Mouse (Mus musculus) heart, embryonic 12.5 days (tissue): ENCODE data around the gene Lck. TPM values are rescaled to one million over a fixed set of nuclear protein-coding genes. Genes with fewer than 3 reads are reported as not detected.

Experiments used
- ATAC-seq: fragments of 200-750 bp; cut with Nextera tagmentation; 2 replicates; pipeline ENCODE4 v1.8.0; 2017; ENCODE audit warnings: moderate TSS enrichment, moderate library complexity; ENCODE audit not compliant: insufficient number of reproducible peaks, low FRiP score
- H3K27ac ChIP-seq: fragments of 300-500 bp; sonication (generic); 2 replicates; pipeline ENCODE4 v1.5.1; 2016; ENCODE audit warnings: mild to moderate bottlenecking, moderate library complexity; ENCODE audit not compliant: poor library complexity, severe bottlenecking
- H3K27me3 ChIP-seq: fragments of 300-500 bp; sonication (generic); replicated peaks from 2 replicates; pipeline ENCODE4 v1.6.1; 2016; ENCODE audit warnings: mild to moderate bottlenecking, moderate library complexity
- H3K36me3 ChIP-seq: fragments of 300-500 bp; sonication (generic); 2 replicates; pipeline ENCODE4 v1.6.1; 2016; ENCODE audit warnings: mild to moderate bottlenecking, moderate library complexity
- H3K4me1 ChIP-seq: fragments of 300-500 bp; sonication (generic); replicated peaks from 2 replicates; pipeline ENCODE4 v1.6.1; 2016; ENCODE audit warnings: mild to moderate bottlenecking
- H3K4me2 ChIP-seq: fragments of 300-500 bp; sonication (generic); 2 replicates; pipeline ENCODE4 v1.6.1; 2016; ENCODE audit warnings: mild to moderate bottlenecking, moderate library complexity
- H3K4me3 ChIP-seq: fragments of 300-500 bp; sonication (generic); 2 replicates; pipeline ENCODE4 v1.5.1; 2016; ENCODE audit warnings: mild to moderate bottlenecking
- H3K9ac ChIP-seq: fragments of 300-500 bp; sonication (generic); 2 replicates; pipeline ENCODE4 v1.6.1; 2016; ENCODE audit warnings: mild to moderate bottlenecking, moderate library complexity
- H3K9me3 ChIP-seq: fragments of 300-500 bp; sonication (generic); replicated peaks from 2 replicates; pipeline ENCODE4 v1.6.1; 2016; ENCODE audit warnings: mild to moderate bottlenecking, moderate library complexity
- WGBS: fragments of 180-500 bp; shearing (Covaris S2); methylation state at CpG from one replicate; pipeline ENCODE4 v1.1.7; 2016; 5-methylcytosine and 5-hydroxymethylcytosine counted together
- microRNA-seq: library from miRNA; unstranded; fragments of <30 nt; microRNA quantifications from one replicate; pipeline ENCODE4, GENCODE M21; 2017
- polyA plus RNA-seq: library from polyadenylated mRNA; unstranded; fragments of >200 nt; fragmentation: Nextera tagmentation; extraction: Ambion mirVana; gene quantifications from 2 replicates; pipeline ENCODE4 v1.2.1, GENCODE M21; 2016

Gene Lck
- polyA plus RNA-seq, 1 experiment from 2014 or later, result 3.5 TPM

DNA sequence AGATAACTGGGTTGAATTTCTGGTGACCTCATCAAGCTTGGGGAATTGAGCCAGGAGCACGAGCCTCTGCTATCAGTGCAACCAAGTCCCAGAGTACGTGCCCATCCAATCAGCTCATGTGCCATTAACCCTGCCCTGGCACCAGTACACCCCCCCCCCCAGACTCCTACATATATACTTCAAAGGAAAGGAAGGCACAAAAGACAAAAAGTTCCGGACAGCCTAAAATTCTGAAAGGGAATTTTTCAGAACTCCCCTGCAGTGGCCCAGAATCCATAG lies 65.3 kb downstream of the Lck start:
- Histone ChIP-seq H3K27me3 (no peaks in the 10 kb centered on the region), H3K9me3 (no peaks in the 10 kb centered on the region), H3K27ac (no peak overlapping the region), H3K36me3 (no peaks in the 10 kb centered on the region), H3K9ac (no peak overlapping the region), H3K4me1 (peaks cover 51% of the 10 kb centered on the region), H3K4me3 (no peak overlapping the region), H3K4me2 (0 out of 2 replicates have a peak overlapping the region, but pooled peaks have one; percentile 5)
- ATAC-seq, result no peak
- WGBS, result 38% methylated on average over 3 of the region's 3 CpGs

DNA sequence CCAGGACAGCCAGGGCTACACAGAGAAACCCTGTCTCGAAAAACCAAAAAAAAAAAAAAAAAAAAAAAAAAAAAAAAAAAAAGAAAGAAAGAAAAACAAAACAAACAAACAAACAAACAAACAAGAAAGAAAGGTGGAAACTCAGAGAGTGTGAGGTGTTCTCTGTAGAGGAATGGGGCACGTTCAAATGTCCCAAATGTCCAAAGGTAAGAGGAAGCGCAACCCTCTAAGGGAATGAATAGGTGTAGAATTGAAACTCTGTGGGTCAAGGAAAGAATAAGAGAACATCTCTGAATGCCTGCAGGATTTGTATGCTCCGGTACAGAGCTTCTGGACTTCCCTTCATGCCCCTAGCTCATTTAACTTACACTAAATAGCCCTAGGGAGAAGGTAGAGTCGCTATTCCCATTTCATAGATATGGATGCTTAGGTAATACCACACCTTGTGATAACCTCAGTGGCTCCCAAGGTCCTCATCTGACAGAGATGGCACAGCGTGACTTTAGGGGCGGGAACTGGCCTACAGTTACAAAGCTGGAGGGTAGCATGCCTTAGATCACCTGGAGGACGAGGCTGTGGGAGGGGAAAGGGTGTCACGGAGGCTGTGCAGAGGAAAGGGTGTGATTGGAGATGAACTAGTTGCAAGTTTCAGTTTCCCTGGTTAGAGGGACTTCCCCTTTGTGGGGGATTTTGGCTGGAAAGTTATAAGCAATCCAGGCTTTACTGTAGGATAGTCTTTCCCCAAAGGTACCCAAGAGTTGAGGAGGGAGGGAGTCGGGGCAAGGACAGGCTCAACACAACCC lies 65.8 kb downstream of the Lck start:
- Histone ChIP-seq H3K27ac (no peak overlapping the region), H3K36me3 (no peaks in the 10 kb centered on the region), H3K4me2 (0 out of 2 replicates have a peak overlapping the region, but pooled peaks have one; percentile 5), H3K4me1 (peaks cover 51% of the 10 kb centered on the region), H3K9me3 (no peaks in the 10 kb centered on the region), H3K9ac (no peak overlapping the region), H3K27me3 (no peaks in the 10 kb centered on the region), H3K4me3 (no peak overlapping the region)
- 50% methylated on average over 9 of the region's 10 CpGs for WGBS
- ATAC-seq, result no peak

DNA sequence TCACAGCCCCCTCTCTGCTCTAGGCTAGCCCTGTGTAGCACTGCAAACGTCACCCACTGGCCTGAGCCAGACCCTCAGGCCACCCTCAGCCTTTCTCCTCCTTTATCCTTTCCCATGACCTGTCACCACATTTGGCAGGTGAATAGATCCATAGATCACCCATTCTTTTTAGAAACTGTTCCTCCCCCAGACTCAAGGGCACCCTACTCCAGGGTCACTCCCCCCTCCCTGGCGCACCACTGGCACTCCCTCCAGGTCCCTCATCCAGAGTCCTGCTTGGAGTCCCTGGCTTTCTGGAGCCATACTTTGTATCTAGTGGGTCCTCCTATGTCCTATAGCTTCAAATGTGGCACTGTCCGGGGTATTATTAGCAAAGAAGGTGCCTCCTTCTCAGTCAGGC lies 67.9 kb downstream of the Lck start:
- Histone ChIP-seq H3K4me1 (peaks cover 53% of the 10 kb centered on the region), H3K27me3 (no peaks in the 10 kb centered on the region), H3K4me3 (no peak overlapping the region), H3K27ac (no peak overlapping the region), H3K9ac (no peak overlapping the region), H3K36me3 (no peaks in the 10 kb centered on the region), H3K4me2 (no peak overlapping the region), H3K9me3 (no peaks in the 10 kb centered on the region)
- ATAC-seq, result no peak
- WGBS, result 85% methylated on average over 3 of the region's 3 CpGs

DNA sequence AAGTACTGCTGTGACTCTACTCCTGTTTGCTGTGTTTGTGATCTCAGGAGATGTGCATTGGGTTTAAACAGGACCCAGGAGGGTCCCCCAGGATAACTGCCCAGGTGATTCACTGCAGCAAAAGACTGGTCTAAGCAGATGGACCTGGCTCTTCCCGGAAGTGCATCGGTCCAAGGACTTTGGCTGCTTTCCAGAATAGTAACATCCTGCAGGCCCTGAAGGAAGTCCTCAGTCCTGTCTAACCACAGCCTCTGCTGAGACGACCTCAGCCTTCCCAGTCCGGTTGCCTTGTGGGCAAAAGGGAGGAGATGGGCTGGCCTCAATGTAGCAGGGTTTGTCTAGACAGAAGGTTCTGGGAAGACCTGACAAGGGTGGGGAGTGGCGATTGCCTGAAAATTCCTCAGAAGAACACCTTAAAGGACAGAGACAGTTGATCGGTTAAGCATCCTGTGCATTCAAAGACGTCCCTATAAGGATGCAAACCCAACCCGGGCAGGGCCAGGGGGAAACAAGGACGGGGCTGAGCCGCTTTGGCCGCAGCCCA lies 70.5 kb downstream of the Lck start:
- 63% methylated on average over 11 of the region's 11 CpGs for WGBS

DNA sequence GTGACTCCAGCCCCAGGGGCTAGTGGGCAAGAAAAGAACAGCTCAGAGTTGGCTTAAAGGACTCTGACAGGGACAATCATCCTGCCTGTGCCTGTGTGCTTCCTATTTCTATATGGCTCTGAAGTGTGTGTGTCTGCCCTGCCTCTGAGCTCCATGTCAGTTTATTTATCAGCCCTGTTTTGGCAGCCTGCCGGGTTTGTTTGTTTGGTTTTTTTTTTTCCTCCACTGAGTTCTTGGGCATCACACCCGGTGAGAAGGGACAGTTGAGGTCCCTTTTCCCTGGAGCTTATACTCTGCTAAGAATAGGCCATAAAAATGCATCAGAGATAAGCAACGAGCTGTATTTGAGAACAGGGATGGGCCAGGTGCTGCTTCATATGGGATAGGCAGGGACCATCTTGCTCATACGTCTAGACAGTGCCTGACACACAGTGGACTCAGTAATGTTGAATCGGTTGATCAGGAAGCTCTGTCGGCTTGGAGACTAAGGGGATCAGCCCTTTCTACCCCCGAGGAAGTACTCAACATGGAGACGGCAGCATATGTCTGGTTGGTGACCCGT lies 71.0 kb downstream of the Lck start:
- Histone ChIP-seq H3K27ac (no peak overlapping the region; the same call in 1 of the 2 replicates), H3K4me2 (no peak overlapping the region), H3K36me3 (no peaks in the 10 kb centered on the region), H3K4me1 (peaks cover 54% of the 10 kb centered on the region), H3K4me3 (no peak overlapping the region), H3K9ac (no peak overlapping the region), H3K9me3 (no peaks in the 10 kb centered on the region), H3K27me3 (no peaks in the 10 kb centered on the region)
- ATAC-seq, result no peak
- WGBS, result 49% methylated on average over 9 of the region's 9 CpGs

More for the DNA sequence above, 70.5 kb downstream of the Lck start:
- Histone ChIP-seq H3K4me1 (peaks cover 55% of the 10 kb centered on the region), H3K27me3 (no peaks in the 10 kb centered on the region), H3K4me2 (no peak overlapping the region), H3K27ac (no peak overlapping the region), H3K36me3 (no peaks in the 10 kb centered on the region), H3K9me3 (no peaks in the 10 kb centered on the region), H3K4me3 (no peak overlapping the region), H3K9ac (no peak overlapping the region)
- ATAC-seq, result no peak

DNA sequence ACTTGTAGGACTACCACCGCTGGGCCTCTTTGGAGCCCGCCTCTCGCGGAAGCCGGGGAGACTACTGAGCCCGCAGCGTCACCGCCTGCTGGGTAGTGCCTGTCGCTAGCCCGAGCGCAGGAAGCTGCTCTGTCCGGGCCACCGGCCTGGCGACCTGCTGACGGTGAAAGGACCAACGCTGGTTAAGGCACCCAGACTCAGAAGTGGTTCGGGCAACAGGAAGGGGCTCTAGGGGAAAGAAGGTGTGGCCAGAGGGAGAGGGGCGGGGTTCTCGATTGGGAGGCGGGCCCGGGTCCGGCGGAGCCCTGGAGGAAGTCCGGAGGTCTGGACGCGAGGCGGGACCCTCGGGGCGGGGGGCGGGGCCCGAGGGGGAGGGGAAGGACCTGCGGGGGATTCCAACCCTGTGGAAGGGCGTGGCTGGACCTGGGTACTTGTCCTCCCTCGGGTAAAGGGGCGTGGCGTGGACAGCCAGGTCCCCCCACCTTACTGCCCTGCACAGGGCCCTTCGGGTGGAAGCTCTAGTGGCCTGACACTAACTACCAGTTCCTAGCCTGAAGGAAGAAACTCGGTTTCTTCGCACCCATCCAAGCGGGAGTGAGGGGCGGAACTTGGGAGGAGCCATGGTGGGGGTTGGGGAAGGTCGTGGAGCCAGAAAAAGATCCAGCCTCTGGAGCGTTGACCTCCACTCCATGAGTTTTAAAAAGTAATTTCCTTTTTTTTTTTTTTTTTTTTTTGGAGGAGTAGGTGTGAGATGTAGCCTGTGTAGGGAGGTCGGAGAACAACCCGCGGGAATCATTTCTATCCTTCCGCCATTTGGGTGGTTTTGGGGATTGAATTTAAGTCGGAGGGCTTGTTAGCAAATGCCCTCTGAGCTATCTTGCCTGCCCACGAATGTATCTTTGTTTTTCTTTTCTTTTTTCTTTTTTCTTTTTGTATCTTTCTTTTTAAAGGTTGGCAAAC lies 72.6 kb downstream of the Lck start:
- H3K9ac ChIP-seq, result peak overlapping the region; percentile 76
- 2% methylated on average over 43 of the region's 49 CpGs for WGBS

DNA sequence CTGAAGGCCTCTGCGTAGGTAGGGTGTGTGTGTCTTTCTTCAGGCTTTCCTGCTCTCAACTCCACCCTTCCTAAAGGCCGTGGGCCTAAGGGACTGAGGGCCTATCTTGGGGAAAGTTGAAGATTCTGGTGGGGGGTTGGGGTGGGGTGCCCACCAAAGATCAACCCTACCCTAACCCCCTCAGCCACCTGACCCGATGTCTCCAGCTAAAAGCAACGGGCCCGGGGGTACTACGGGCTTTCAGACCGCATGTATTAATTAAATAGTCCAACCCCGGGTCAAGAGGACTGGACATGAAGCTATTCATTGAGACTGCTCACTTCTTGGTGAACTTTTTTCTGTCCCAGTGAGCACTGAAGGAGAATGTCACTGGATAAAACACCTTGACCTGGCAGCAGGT lies 73.4 kb downstream of the Lck start:
- ATAC-seq, result no peak
- peak overlapping the region; percentile 57 for H3K4me3 ChIP-seq
- H3K27ac ChIP-seq, result peak overlapping the region; percentile 89
- no peaks in the 10 kb centered on the region for H3K27me3 ChIP-seq
- no peaks in the 10 kb centered on the region for H3K36me3 ChIP-seq
- H3K9me3 ChIP-seq, result no peaks in the 10 kb centered on the region
- peak overlapping the region; percentile 68 for H3K4me2 ChIP-seq
- WGBS, result 77% methylated on average over 8 of the region's 8 CpGs
- H3K9ac ChIP-seq, result peak overlapping the region; percentile 76; the same call in 1 of the 2 replicates
- H3K4me1 ChIP-seq, result peaks cover 75% of the 10 kb centered on the region

More for the DNA sequence above, 72.6 kb downstream of the Lck start:
- H3K27me3 ChIP-seq, result no peaks in the 10 kb centered on the region
- ATAC-seq, result peak; percentile 90
- no peaks in the 10 kb centered on the region for H3K36me3 ChIP-seq
- peak overlapping the region; percentile 68 for H3K4me2 ChIP-seq
- H3K9me3 ChIP-seq, result no peaks in the 10 kb centered on the region
- peak overlapping the region; percentile 89 for H3K27ac ChIP-seq
- H3K4me3 ChIP-seq, result peak overlapping the region; percentile 57
- peaks cover 66% of the 10 kb centered on the region for H3K4me1 ChIP-seq

DNA sequence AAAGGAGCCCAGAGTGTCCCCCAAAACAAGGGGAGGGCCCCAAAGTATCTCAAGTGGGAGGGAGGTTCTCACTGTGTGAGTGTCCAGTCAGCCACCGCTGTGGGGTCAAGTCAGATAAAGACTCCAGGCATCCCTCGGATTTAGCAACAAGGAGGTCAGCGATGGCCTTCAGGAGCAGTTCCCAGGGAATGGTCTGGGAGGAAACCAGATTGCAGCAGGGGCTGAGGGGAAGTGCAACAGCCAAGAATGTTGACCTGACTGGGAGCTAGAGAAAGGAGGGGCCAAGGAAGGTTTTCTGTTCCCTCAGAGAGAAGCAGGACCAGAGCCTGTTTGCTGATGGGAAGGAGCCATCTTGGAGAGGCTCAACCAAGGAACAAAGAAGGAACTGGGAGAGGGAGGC lies 74.5 kb downstream of the Lck start:
- Histone ChIP-seq H3K27ac (peak overlapping the region; percentile 89), H3K4me1 (peaks cover 70% of the 10 kb centered on the region), H3K4me3 (no peak overlapping the region), H3K27me3 (no peaks in the 10 kb centered on the region), H3K9ac (no peak overlapping the region), H3K9me3 (no peaks in the 10 kb centered on the region), H3K4me2 (no peak overlapping the region), H3K36me3 (no peaks in the 10 kb centered on the region)
- no peak for ATAC-seq
- WGBS, result 18% methylated on average over 3 of the region's 3 CpGs

Small RNA genes lying within 50 kb of the gene (microRNA-seq; reads per million reads assigned to microRNA genes)
- gene Mir8119, result not detected

Other genes starting within 250 kb of the Lck start
- 342 TPM in 2 replicates for gene Rbbp4, start 238.3 kb downstream of the Lck start, polyA plus RNA-seq
- gene Zbtb8os, start 237.9 kb downstream of the Lck start, polyA plus RNA-seq, result 46.7 and 51.1 TPM in 2 replicates
- 11.1 and 11.8 TPM in 2 replicates for gene Zbtb8a, start 195.5 kb downstream of the Lck start, polyA plus RNA-seq
- gene Zbtb8b, start 132.8 kb downstream of the Lck start, polyA plus RNA-seq, result 5.7 and 5.9 TPM in 2 replicates
- 25.6 and 26.8 TPM in 2 replicates for gene Bsdc1, start 112.1 kb downstream of the Lck start, polyA plus RNA-seq
- gene Tssk3, start 82.6 kb downstream of the Lck start, polyA plus RNA-seq, result not detected in 2 replicates
- gene Fam229a, start 82.5 kb downstream of the Lck start, polyA plus RNA-seq, result 0.32 TPM in 1 of 2 replicates, not detected in the other
- gene Marcksl1, start 60.1 kb downstream of the Lck start, polyA plus RNA-seq, result 515 and 518 TPM in 2 replicates
- 140 and 146 TPM in 2 replicates for gene Hdac1, start 30.9 kb downstream of the Lck start, polyA plus RNA-seq
- 4.3 and 4.7 TPM in 2 replicates for gene Fam167b, start 4.9 kb upstream of the Lck start, polyA plus RNA-seq
- gene Eif3i, start 27.0 kb upstream of the Lck start, polyA plus RNA-seq, result 155 and 156 TPM in 2 replicates
- 139 and 153 TPM in 2 replicates for gene Tmem234, start 27.0 kb upstream of the Lck start, polyA plus RNA-seq
- 0.82 and 1.4 TPM in 2 replicates for gene Dcdc2b, start 40.6 kb upstream of the Lck start, polyA plus RNA-seq
- 18.6 and 20.0 TPM in 2 replicates for gene Iqcc, start 45.5 kb upstream of the Lck start, polyA plus RNA-seq
- gene Ccdc28b, start 50.3 kb upstream of the Lck start, polyA plus RNA-seq, result 42.3 and 44.2 TPM in 2 replicates
- 58.8 and 59.4 TPM in 2 replicates for gene Txlna, start 67.4 kb upstream of the Lck start, polyA plus RNA-seq
- gene Kpna6, start 99.1 kb upstream of the Lck start, polyA plus RNA-seq, result 16.8 and 17.0 TPM in 2 replicates
- gene Tmem39b, start 123.2 kb upstream of the Lck start, polyA plus RNA-seq, result 5.8 and 7.7 TPM in 2 replicates
- 106 and 108 TPM in 2 replicates for gene Khdrbs1, start 168.7 kb upstream of the Lck start, polyA plus RNA-seq
- gene Ptp4a2, start 237.6 kb upstream of the Lck start, polyA plus RNA-seq, result 372 and 428 TPM in 2 replicates